Mouse (Mus musculus): ENCODE results near the gene Atrn.

Atrn gene

DNA sequence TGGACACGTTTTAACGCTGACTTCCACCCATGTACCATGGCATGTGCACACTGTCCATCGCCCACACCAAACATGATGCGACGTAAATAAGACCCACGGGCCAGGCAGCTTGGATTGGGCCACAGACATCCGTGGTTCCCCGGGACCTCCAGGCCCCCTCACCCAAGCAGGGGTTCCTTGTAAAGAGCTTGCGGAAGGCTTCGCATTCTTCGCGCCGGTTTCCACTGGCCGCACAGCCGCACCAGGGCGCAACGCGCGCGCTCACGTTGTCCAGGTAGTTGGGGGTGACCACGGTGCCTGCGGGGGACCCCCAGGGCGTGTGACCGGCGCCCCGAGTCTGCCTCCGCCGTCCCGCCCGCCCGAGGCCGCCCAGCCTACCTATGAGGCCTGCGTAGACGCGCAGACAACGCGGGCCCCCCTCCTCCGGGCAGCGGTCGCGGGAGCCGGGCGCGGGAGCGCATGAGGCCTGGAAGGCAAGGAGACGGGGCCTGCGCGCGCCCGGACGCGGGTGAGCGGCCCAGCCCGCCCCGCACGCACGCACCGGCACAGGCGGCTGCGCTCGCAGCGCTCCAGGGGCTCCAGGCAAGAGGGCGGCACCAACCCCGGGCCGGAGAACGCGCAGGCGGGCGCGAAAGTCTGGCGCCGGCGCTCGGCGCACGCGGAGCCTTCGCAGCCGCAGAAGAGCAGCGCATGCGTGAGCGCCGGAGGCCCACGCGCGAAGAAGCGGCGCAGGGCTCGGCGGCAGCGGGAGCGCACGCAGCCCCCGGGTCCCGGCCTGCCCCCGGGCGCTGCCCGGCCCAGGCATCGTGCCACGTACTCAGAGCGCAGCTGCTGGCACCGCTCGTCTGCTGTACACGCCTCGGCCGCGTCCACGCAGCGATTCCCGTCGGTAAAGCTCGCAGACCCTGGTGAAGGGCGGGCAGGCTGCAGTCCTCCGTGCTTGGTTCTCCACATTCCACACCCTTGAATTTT is 134.8 kb downstream of the Atrn start:
- DNase-seq = peak; percentile 59 to 72

DNA sequence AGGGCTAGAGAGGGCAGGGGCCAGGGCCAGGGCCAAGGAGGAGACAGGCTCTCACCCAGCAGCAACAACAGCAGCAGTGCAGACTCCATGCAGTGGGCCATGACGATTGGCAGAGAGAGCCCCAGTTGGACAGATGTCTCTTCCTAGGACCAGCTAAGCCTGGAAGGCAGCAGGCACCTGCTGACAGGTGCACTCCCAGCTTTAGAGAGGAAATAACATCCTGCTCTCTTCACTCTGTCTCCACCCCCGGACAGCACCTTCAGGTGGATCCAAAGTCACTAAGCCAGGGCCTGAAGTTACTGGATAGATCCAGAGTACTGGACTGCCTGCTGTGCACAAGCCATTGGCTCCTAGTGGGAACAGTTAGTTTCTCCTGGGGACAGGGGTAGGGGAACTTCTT is 136.7 kb downstream of the Atrn start, which contains the start of gene Gfra4:
Gfra4 (minus strand) TSS at position 101 of the 400 bp plus-strand sequence.
- no peak for DNase-seq

DNA sequence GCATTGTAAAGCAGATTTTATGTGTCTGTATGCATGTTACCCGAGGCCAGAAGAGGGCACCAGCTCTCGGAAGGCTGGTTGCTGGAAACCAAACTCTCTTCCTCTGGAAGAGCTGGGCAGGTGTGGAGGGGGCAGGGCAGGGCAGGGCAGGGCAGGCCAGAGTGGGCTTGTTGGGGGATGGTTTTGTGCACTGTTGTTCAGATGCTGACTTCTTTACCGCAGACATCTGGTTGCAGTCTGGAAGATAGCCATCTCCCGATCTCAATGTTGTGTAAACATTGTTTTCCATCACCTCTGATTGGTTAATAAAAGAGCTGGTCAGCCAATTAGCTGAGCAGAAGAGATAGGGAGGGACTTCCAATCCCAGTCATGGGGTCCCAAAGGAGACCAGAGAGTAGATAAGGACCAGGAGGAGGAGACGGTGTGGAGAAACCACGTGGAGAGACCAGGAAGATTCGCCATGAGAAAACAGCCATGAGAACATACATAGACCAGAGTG is 138.1 kb downstream of the Atrn start:
- no peak for DNase-seq

DNA sequence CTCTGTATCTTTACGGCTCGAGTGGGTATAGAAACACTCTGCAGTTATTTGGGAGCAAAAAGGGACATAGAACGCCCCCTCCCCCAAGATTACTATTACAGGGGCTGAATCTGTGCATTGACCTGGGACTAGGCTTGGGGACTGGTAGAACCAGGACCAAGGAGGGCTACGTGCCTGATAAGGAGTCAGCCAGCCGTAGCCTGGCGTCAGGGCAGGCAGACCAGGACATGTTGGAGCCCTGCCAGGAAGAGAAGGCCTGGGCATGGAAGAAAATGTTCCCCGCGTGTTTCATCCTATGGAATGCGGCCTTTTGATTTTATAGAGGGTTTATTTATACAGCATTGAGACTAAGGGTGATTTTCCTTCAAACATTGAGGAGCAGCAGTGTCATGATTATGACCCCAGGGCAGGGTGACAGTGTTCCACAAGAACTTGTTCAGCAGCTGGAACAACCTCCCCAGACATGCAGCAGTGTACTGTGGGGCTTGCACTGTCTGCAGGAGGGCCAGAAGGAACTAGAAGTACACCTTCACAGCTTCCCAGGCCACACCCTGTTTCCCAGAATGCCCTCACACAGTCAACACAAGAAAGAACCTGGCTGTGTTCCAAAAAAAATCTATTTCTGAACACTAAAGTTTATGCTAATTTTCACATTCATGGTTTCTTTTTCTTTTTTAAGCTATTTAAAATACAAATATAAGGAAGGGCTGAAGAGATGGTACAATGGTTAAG is 138.9 kb downstream of the Atrn start:
- DNase-seq = peak; percentile 42 to 56

DNA sequence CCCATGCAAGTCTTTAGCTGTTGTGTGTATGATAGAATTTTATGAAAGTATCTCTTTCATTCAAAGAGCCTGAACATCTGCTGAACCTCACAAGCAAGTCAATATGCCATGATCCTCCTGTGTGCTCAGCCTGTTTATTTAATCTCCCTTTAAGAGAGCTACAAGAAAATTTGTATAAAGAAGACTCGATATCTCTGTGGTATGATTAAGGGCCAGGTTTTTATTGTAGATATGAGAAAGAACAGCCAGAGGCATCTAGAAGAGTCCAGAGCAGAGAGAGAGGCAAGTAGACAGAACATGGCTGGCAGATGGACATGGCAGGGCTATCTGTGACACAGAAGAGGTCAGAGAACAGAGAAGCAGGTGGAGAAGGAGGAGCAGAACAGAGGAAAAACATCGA is 139.7 kb downstream of the Atrn start:
- no peak for DNase-seq

DNA sequence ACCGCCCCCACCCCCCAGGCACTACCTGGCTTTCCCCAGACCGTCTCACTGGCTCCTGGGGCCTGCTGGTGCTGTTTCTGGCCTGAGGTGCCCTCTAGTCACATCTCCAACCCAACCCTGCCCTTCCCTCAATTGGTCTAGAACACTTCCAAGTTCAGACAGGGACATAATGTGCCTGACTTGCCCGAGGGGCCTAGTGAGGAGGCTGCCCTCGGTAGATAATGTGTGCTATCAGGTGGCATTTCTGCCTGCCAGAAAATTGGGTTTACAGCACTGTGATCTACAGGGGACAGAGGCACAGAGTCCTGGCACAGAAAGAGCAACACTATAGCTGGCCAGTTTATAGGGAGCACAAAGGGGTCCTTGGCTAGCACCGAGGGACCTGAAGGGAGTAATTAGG is 145.7 kb downstream of the Atrn start:
- DNase-seq = no peak

DNA sequence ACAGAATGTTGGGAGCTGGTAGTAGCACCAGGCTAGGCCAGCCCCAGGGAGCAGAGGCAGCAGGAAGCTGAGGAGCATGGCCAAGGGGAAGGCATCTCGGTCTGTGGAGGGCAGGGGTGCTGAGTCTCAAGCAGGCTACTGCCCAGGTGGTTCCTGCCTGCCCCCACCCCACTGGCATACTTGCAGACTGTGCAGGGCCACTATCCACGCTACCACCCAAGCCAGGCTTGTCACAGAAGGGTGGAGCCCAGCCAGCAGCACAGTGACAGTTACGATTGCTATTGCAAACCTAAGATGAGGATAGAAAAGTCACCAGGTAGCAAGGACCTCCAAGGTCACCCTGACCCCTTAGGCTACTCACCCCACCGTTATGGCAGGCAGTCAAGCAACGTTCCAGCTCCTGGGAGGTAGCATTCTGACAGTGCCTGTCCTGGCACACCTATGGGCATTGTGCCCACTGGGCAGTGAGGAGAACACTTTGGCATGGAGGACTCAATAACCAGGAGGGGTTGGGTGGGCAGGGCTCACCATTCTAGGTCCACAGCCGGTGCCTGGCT is 146.6 kb downstream of the Atrn start:
- no peak for DNase-seq

DNA sequence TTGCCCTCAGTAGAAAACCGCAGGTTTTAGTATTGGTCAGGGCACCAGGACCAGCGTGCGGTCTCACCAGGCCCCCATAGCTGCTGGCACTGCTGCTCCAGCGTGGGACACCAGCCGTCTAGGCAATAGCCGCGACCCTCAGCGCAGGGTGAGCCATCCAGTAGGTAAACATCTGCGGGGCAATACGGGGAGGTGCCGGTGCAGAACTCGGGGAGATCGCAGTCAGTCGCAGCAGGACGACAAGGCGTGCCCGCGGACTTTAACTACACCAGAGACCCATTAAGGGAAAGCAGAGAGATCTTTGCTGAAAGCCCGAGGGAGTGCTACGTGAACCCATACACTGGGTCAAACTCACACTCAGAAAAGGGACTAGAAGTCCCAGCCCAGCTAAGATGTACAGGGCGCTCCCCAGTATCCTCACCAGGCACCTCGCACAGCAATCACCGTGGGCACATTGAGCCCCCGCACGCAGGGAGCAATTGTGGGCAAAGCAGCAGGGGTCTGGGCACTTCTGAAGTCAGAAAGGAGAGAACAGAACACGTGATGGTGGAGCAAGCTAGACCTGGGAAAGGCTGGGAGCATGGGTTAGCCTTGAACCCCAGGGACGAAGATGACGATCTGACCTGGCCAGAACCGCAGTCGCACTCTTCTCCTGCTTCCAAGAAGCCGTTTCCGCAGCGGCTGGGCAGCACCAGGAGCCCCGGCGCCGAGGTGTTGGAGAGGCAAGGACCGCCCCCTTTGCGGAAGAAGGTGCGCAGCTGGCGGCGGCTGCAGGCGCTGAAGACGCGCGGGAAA is 147.8 kb downstream of the Atrn start:
- DNase-seq = peak; percentile 49

DNA sequence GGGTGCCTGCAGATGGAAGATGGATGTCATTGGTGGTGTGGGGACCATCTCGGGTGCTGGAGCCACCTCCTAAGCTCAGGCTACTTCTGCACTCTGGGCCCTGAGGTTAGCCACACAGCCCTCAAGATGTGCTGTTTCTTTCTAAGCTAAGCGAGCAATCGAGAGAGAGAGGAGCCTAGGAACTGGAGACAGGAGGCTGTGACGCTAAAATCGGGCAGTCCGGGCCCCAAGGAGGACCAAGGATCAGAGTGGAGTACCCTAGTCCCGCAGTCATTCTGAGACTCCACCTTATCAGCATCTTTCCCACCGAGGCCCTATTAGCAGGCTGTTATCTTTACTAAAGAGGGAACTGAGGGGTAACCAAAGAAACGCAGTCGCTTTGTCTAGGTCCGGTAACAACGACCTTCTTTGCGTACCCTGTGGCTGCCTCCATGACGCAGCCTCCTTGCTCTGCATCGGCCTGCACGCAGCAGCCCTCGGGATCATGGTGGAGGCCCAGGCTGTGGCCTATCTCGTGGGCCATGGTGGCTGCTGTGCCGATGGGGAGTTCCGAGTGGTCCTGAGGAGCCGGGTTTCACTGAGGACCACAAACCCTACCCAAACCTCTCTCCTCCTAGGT is 148.5 kb downstream of the Atrn start:
- no peak for DNase-seq

DNA sequence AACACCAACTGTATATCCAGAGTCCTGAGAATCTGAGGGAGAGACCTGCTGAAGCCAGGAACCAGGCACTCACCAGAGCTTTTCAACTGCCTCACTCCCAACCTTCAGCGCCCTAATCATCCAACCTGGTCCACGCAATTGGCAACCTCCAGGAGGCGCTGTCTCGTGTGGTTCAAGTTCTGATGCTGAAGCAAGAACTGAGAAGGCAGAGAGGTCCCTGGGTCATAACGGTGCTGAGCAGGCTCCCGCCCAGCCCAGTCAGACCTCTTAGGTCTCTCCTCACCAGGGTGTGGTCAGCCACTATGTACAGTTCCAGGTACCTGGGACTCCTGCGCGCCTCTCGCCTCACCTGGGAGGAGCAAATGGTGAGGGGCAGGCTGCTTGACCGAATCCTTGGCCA is 149.3 kb downstream of the Atrn start:
- peak; percentile 81 to 86 for DNase-seq

DNA sequence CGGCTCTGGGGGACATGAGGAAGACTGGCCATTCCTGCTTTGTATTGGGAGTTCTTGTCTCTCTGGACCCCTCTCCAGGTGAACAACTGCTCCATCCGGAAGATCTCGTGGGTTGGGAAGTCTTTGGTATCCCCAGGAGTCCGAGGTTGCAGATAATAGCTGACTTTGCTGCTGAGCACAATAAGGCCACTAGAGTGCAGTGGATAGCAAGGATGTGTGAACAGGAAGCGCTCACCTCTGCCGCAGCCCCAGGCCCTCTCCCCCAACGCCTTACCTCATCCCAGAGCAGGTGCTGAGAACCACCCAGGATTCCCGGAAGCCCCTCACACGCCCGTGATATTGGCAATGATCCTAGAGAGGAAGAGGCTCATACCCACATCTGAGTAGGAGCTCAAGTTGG is 149.9 kb downstream of the Atrn start:
- DNase-seq = peak; percentile 48 to 63

DNA sequence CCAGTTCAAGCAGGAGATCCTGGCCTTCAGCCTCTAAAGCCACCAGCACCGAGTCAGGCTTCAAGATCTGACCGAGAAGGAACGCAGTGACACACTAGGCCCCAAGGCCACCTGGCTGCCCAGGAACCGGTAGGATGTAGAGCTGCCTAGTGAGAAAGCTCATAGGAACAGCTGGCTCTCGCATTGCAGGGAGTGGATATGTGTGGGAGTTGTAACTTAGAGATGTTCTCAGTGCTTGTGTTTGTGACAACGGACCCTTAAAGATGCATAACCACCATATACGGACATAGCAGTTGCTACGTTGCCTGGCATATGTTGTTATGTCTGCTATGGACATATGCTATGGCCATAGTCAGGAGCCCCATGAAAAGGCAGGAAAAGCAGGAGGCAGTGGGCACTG is 152.4 kb downstream of the Atrn start:
- DNase-seq = no peak

DNA sequence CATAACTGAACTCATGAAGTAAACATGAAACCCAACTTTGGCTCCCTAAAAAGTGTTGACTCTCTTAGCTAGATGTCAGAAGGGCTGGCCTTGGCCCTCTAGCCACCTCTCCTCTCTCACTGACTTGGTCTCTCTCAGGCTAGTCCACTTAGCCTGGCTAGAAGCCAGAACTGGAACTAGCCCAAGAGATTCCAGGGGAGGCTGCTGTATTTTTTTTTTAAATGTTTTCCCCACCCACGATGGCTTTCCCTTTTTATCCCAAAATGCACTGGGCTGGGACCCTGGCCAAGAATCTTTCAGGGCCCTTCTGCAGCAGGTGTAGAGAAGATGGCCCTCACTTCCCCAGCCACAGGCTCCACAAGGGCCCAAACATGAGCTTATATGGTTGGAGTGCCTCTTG is 153.1 kb downstream of the Atrn start:
- peak; percentile 64 to 70 for DNase-seq

DNA sequence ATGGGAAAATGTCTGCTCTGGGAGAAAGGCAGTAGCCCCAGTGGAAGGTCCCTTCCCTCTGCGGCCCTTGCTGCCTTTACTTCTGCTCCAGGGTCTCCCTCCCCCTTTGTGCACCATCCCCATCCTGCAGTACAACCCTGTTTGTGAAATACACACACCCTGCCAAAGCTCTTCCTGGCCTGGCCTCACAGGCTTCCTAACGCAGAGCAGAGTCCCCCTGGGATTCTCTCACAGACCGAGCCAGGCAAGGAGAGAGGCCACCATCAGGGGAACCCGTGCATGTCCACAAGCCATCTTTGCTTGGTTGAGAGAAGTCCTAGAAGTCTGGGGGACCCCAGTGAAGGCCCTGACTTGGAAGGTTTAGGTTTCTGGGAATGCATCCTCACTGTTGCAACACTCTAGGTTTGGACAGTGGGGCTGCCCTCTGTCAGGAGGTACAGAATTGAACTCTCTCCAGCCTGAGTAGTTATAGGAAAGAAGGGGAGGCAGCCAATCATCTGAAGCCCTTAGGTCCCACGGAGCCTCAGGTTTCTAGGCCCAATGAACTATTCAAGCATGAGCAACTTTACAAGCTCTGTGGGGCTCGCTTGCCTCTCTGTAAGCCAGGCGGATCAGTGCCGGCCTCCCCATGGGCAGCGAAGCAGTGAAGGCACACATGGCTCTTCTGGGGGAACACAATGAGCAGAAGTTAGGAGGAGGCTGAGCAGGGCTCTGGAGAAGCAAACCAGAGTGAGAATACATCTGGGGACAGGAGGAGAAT is 153.7 kb downstream of the Atrn start:
- DNase-seq = no peak

DNA sequence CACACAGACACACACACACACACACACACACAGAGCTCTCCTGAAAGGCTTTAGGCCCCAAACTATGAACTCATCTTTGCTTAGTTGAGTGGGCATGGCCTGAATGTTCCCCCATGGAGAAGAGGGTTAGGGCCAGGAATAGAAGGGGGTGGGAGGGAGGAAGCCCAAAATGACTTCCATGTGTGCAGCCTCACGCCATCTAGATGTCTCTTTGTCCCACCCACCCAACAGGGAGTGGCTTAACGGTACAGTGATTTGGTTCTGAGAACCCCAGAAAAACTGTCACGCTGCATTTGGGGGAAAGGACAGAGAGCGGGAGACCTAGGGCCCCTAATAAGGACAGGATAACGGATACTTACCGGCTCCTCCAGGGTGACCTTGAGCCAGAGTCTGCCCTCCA is 154.5 kb downstream of the Atrn start:
- no peak for DNase-seq

DNA sequence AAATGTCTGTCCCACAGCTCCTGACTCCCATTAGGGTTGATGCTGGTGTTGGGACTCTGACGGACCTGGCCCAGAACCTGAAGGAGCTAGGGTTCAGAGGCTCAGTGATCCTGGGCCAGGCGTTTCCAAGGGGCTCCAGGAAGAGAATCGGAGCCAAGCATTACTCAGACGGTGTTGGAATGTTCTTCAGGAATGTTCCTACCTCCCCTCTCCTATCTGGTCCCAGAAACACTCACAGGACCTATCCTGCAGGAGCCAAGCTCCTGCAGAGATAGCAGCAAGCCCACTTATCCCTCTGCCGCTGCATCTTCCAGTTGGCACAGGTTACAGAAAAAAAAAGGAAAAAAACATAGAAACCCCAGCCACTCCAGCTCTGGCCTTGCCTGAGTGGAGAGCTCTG is 155.3 kb downstream of the Atrn start:
- DNase-seq = no peak

DNA sequence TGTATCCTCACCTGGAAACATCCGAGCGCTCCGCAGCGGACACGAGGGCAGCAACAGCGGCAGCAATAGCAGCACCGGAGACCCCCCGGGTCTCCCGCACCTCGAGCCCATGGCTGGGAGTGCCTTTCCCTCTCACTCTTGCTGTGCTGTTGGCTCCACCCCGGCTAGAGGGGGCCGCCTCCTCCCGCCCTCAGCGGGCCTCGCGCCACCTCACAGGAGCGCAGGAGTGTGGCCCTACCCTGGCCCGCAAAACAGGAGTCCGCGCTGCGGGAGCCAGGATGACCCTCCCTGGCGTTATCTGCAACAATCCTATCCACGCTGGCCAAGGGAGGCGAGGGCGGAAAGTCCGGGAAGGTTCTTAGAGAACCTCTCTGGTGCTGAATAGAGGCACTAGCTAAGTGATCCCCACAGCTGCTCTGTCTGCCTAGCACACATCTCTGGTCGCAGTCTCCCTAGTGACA is 157.1 kb downstream of the Atrn start, which contains the start of gene Adam33:
Adam33 (minus strand) TSS at position 411 of the 461 bp plus-strand sequence.
- peak; percentile 50 to 51 for DNase-seq

DNA sequence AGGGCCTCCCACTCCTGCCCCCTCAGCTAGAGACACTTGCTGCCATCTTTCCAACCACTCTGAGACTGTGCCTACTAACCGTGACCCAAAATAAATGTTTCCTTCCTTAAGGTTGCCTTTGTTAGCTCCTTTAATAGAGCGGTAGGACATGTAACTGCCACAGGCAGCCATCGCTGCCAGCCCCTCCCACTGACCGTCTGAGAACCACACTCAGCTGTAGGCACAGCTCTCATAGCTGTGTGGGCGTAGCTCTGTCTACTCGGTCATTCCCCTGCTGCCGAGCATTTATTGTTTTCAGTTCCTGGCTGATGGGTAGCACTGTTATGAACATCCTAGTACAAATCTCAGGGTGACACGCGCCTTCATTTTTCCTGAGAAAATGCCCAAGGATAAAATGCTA is 160.0 kb downstream of the Atrn start:
- peak in 1 of 2 experiments; percentile 26 for DNase-seq

DNA sequence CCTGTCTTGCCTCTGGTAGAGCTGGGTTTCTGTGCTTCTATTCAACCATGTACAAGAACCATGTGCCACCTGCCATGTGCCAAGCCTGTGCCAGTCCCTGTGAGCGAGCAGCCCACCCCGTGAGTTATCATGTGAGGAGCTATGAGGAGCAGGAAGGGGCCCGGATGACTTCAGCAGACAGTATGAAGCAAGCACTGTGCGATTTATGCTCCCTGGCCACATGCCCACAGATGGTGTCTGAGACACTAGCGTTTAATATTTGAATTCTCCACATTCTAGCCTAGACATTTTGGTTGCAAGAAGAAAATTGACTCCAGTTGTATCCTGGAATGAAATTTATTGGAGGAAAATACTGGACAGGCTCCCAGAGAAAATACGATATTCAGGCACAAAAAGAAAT is 161.2 kb downstream of the Atrn start:
- DNase-seq = peak; percentile 81 to 83

DNA sequence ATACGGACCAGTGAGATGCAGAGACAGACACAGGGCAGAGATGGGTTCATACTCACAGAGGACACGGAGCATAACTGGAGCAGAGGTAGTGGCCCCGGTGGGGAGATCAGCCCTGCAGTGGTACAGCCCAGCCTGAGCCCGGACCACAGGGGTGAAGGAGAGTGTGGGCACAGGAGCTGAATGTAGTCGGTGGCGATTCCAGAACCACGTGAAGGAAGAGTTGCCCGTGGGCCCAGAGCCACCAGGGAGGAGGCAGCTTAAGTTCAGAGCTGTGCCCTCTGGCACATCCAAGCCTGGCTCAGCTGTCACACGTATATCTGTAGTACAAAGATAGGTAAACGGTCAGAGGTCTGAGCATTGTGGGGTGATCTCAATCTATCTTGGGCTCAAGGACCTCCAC is 166.2 kb downstream of the Atrn start:
- DNase-seq = no peak
